Mouse (Mus musculus): Measurements from ENCODE around the gene Csmd2. TPM values are rescaled to one million over a fixed set of nuclear protein-coding genes. Genes with fewer than 3 reads are reported as not detected.

The Csmd2 gene
- polyA plus RNA-seq, 1 experiment from 2014 or later, result not detected

GRCm38 (mm10) chr4:127987270-127987669 is 387 bp upstream of the Csmd2 start:
- Histone ChIP-seq H3K36me3 (replicated peaks; ENCODE audit: insufficient read depth, low read length) (no peaks in the 10 kb centered on the region), H3K4me1 (ENCODE audit: insufficient read depth) (no peaks in the 10 kb centered on the region), H3K9ac (replicated peaks) (no peak overlapping the region), H3K27ac (ENCODE audit: low read depth) (no peak overlapping the region), H3K27me3 (ENCODE audit: insufficient read depth, low read length) (peaks cover 49% of the 10 kb centered on the region), H3K4me3 (ENCODE audit: low read depth, low read length) (no peak overlapping the region), H3K9me3 (ENCODE audit: low read length) (no peaks in the 10 kb centered on the region), H3K4me2 (ENCODE audit: low read depth, low read length) (no peak overlapping the region)
- ATAC-seq (no peak), DNase-seq (no peak)
- no peak for TF ChIP-seq CTCF (IDR thresholded peaks at IDR 0.05; ENCODE audit: low read depth)
- TF ChIP-seq EP300 (IDR thresholded peaks at IDR 0.05; ENCODE audit: low read depth), result no peak
- 12% methylated on average over 10 of the region's 10 CpGs for WGBS (ENCODE audit: insufficient replicate concordance)

- Histone ChIP-seq H3K4me1 (ENCODE audit: insufficient read depth) (no peaks in the 10 kb centered on the region), H3K27ac (ENCODE audit: low read depth) (no peak overlapping the region), H3K27me3 (ENCODE audit: insufficient read depth, low read length) (peaks cover 49% of the 10 kb centered on the region), H3K9ac (replicated peaks) (no peak overlapping the region), H3K9me3 (ENCODE audit: low read length) (no peaks in the 10 kb centered on the region), H3K4me2 (ENCODE audit: low read depth, low read length) (no peak overlapping the region), H3K36me3 (replicated peaks; ENCODE audit: insufficient read depth, low read length) (no peaks in the 10 kb centered on the region), H3K4me3 (ENCODE audit: low read depth, low read length) (no peak overlapping the region)
- DNase-seq (no peak), ATAC-seq (no peak)
- no peak for TF ChIP-seq CTCF (IDR thresholded peaks at IDR 0.05; ENCODE audit: low read depth)
- no peak for TF ChIP-seq EP300 (IDR thresholded peaks at IDR 0.05; ENCODE audit: low read depth)
- WGBS (ENCODE audit: insufficient replicate concordance), result 4% methylated on average over 36 of the region's 39 CpGs
Measured at GRCm38 (mm10) chr4:127988526-127989180, 996 bp downstream of the Csmd2 start.

GRCm38 (mm10) chr4:127989347-127989995 is 1.8 kb downstream of the Csmd2 start:
- peaks cover 49% of the 10 kb centered on the region for H3K27me3 ChIP-seq (ENCODE audit: insufficient read depth, low read length)
- no peak overlapping the region for H3K9ac ChIP-seq (replicated peaks)
- H3K4me2 ChIP-seq (ENCODE audit: low read depth, low read length), result no peak overlapping the region
- H3K36me3 ChIP-seq (replicated peaks; ENCODE audit: insufficient read depth, low read length), result no peaks in the 10 kb centered on the region
- WGBS (ENCODE audit: insufficient replicate concordance), result 8% methylated on average over 18 of the region's 18 CpGs
- no peaks in the 10 kb centered on the region for H3K4me1 ChIP-seq (ENCODE audit: insufficient read depth)
- H3K9me3 ChIP-seq (ENCODE audit: low read length), result no peaks in the 10 kb centered on the region
- TF ChIP-seq CTCF (IDR thresholded peaks at IDR 0.05; ENCODE audit: low read depth), result no peak
- TF ChIP-seq EP300 (IDR thresholded peaks at IDR 0.05; ENCODE audit: low read depth), result no peak
- DNase-seq (no peak), ATAC-seq (no peak)
- no peak overlapping the region for H3K4me3 ChIP-seq (ENCODE audit: low read depth, low read length)
- H3K27ac ChIP-seq (ENCODE audit: low read depth), result no peak overlapping the region

GRCm38 (mm10) chr4:127999281-127999680 is 11.6 kb downstream of the Csmd2 start:
- H3K4me1 ChIP-seq (ENCODE audit: insufficient read depth), result no peaks in the 10 kb centered on the region
- ATAC-seq, result no peak
- no peak overlapping the region for H3K9ac ChIP-seq (replicated peaks)
- DNase-seq, result no peak
- no peak overlapping the region for H3K4me2 ChIP-seq (ENCODE audit: low read depth, low read length)
- TF ChIP-seq CTCF (IDR thresholded peaks at IDR 0.05; ENCODE audit: low read depth), result no peak
- no peak for TF ChIP-seq EP300 (IDR thresholded peaks at IDR 0.05; ENCODE audit: low read depth)
- H3K9me3 ChIP-seq (ENCODE audit: low read length), result no peaks in the 10 kb centered on the region
- H3K4me3 ChIP-seq (ENCODE audit: low read depth, low read length), result no peak overlapping the region
- H3K27ac ChIP-seq (ENCODE audit: low read depth), result no peak overlapping the region
- 65% methylated on average over 3 of the region's 3 CpGs for WGBS (ENCODE audit: insufficient replicate concordance)
- no peaks in the 10 kb centered on the region for H3K27me3 ChIP-seq (ENCODE audit: insufficient read depth, low read length)
- H3K36me3 ChIP-seq (replicated peaks; ENCODE audit: insufficient read depth, low read length), result no peaks in the 10 kb centered on the region

- no peak for TF ChIP-seq CTCF (IDR thresholded peaks at IDR 0.05; ENCODE audit: low read depth)
- no peak for TF ChIP-seq EP300 (IDR thresholded peaks at IDR 0.05; ENCODE audit: low read depth)
- DNase-seq (no peak), ATAC-seq (no peak)
- H3K9me3 ChIP-seq (ENCODE audit: low read length), result no peaks in the 10 kb centered on the region
- H3K4me2 ChIP-seq (ENCODE audit: low read depth, low read length), result no peak overlapping the region
- WGBS (ENCODE audit: insufficient replicate concordance), result 40% methylated on average over 4 of the region's 4 CpGs
- no peaks in the 10 kb centered on the region for H3K27me3 ChIP-seq (ENCODE audit: insufficient read depth, low read length)
- H3K36me3 ChIP-seq (replicated peaks; ENCODE audit: insufficient read depth, low read length), result no peaks in the 10 kb centered on the region
- no peak overlapping the region for H3K9ac ChIP-seq (replicated peaks)
- no peak overlapping the region for H3K4me3 ChIP-seq (ENCODE audit: low read depth, low read length)
- no peak overlapping the region for H3K27ac ChIP-seq (ENCODE audit: low read depth)
- no peaks in the 10 kb centered on the region for H3K4me1 ChIP-seq (ENCODE audit: insufficient read depth)
Measured at GRCm38 (mm10) chr4:128002638-128003101, 15.0 kb downstream of the Csmd2 start.

- TF ChIP-seq CTCF (IDR thresholded peaks at IDR 0.05; ENCODE audit: low read depth), result no peak
- TF ChIP-seq EP300 (IDR thresholded peaks at IDR 0.05; ENCODE audit: low read depth), result no peak
- WGBS (ENCODE audit: insufficient replicate concordance), result 51% methylated on average over 3 of the region's 3 CpGs
Measured at GRCm38 (mm10) chr4:128004797-128005452, 17.3 kb downstream of the Csmd2 start.

More at GRCm38 (mm10) chr4:128004797-128005452, 17.3 kb downstream of the Csmd2 start:
- Histone ChIP-seq H3K4me1 (ENCODE audit: insufficient read depth) (no peaks in the 10 kb centered on the region), H3K4me3 (ENCODE audit: low read depth, low read length) (no peak overlapping the region), H3K4me2 (ENCODE audit: low read depth, low read length) (no peak overlapping the region), H3K27ac (ENCODE audit: low read depth) (no peak overlapping the region), H3K27me3 (ENCODE audit: insufficient read depth, low read length) (no peaks in the 10 kb centered on the region), H3K9ac (replicated peaks) (no peak overlapping the region), H3K9me3 (ENCODE audit: low read length) (no peaks in the 10 kb centered on the region), H3K36me3 (replicated peaks; ENCODE audit: insufficient read depth, low read length) (no peaks in the 10 kb centered on the region)
- ATAC-seq (no peak), DNase-seq (no peak)

Measured in liver, postnatal 0 days (tissue).